Mouse (Mus musculus): ENCODE results near the gene Abcc4.

Abcc4 gene

DNA sequence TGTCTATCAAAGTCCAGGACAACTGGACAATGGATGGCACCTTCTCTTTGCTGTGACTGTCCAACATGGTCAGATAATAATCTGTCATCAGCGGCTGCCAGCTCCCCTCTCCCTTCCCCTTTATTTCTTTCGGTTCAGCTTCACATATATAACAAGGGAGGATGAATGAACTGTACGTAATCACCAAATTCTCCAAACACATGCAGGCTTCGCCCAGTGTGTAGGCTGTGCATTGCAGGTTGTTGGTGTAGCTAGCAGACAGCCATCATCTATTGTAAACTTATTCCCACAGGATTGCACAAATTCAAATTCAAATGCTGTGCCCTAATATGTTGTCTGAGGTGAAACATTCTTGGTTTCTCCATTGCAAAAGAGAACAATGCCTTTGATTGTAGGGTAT lies 271.2 kb downstream of the Abcc4 start:
- DNase-seq (ENCODE audit: low spot score in 2 of 2): no peak

DNA sequence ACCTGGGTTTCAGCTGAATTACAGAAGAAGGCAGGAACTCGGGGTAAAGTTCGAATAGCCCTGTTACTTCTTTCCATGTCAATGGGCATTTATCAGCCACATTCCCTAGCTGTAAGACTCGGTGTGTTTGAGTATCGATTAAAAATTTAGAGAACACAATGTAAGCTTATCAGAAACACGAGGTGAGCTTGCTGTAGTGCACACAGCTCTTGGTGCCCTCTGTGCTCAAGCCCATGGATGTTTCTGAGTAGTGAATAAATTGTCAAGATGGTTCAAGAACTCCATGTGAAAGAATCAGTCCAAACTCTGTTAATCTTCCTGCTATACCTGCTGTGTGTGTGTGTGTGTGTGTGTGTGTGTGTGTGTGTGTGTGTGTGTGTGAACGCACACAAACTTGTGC lies 272.2 kb downstream of the Abcc4 start:
- DNase-seq (ENCODE audit: low spot score in 2 of 2): no peak

All from urinary bladder, postnatal 4 days (tissue).